Mouse (Mus musculus): ENCODE measurements around the gene Ophn1.

GRCm38 (mm10) chrX:98574201-98574600 is 316.6 kb downstream of the Ophn1 start:
- TF ChIP-seq CTCF (IDR thresholded peaks at IDR 0.05; ENCODE audit: low read depth) (no peak), EP300 (optimal IDR thresholded peaks at IDR 0.05) (no peak)
